Mouse (Mus musculus) layer of hippocampus, adult 18-20 months (tissue): Measurements from ENCODE around the gene Nfix. TPM values are rescaled to one million over a fixed set of nuclear protein-coding genes. Genes with fewer than 3 reads are reported as not detected.

ENCODE experiments used
- DNase-seq, 2 experiments: peaks; one replicate each; pipeline ENCODE4 v3.0.0; 2022; ENCODE audit warnings: low spot score in 2 of 2
- total RNA-seq, 2 experiments: library from RNA; stranded (reverse); gene quantifications; 2 replicates each; pipeline ENCODE4 v1.2.3; 2021

Nfix gene
- total RNA-seq, 2 experiments from 2014 or later: 379 to 429 TPM

DNA sequence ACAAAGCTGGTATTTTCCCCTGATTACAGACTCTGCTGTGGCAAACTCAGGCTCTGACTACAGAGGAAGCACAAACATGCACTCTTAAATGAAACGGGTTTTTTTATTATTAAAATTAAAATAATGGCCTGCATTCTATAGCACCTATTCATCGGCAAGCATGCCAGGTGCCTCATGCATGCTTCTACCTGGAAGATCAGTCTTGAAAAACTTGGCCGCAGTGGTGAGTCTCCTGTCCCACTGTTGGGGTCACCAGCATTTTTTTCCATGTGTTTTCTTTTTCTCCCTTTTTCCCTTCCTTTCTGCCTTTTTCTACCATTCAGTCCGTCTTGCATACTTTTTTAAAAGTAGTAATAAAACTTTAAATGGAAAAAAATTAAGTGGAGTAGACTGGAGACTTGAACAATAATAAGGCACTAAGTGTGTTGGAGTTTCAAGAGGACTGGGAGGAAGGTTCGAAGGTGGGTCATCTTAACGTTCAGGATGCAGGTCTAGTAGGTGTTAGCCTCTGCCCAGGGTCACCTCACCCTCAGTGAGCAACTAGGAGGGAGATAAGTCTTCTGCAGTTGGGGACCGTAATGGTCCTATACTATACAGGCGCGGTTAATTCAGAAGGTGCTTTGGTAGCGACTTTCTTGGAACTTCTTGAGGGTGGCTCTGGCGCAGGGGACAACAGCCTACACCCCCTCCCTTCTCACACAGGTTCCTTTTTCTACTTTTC, 16.8 kb downstream of the Nfix start:
- DNase-seq: no peak

DNA sequence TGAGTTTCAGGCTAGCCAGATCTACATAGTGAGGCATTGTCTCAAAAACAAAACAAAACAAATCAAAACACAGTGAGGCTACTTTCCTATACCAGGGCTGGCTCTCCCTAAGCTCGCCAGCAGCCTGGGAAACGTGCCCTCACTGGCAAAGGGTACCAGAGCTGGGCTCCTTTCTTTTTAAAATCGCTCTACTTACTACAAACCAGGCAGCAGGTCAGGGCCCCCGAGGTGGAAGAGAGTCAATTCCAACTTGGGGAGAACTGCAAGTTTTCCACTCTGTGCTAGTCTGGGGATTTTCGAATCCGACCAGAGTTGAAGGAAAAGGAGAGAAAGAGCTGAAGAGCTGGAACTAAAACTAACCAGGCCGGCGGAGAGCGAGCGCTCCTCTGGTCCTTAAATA, 17.5 kb downstream of the Nfix start:
- DNase-seq: no peak

GRCm38 (mm10) chr8:84781686-84782505, 18.2 kb downstream of the Nfix start:
- no peak for DNase-seq

DNA sequence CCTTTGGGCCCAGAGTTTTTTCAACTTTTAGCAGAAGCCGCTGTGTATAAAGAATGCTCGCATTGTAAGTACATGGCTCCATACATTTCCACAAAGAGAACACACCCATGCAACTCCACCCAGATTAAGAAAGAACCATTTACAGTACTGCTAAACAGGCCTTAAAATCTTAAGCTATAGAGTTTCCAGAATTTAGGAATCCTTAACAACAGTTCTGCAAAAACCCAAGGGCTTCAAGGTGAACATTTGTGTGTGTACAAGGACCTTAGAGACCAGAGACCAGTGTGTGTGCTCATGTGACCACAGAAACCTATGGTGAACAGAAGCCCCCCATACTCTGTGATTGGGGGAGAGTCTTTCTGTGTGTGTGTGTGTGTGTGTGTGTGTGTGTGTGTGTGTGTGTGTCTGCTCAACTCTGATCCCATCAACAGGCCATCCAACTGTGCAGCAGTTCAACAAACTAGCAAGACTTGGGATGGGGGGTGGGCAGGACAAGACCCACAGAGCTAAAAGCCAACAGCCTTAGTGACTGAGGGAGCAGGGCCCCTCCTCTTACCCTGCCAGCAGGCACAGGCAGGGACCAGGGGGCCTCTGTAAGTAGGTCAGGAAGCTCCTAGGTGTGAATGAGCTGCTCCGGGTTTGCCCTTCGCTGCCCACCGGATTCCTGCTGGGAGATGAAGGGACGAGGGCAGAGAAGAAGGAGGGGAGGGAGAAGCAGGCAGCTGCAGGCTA, 19.0 kb downstream of the Nfix start:
- DNase-seq: no peak

- no peak for DNase-seq
These were observed 20.0 kb downstream of the Nfix start for GRCm38 (mm10) chr8:84780225-84780555.

DNA sequence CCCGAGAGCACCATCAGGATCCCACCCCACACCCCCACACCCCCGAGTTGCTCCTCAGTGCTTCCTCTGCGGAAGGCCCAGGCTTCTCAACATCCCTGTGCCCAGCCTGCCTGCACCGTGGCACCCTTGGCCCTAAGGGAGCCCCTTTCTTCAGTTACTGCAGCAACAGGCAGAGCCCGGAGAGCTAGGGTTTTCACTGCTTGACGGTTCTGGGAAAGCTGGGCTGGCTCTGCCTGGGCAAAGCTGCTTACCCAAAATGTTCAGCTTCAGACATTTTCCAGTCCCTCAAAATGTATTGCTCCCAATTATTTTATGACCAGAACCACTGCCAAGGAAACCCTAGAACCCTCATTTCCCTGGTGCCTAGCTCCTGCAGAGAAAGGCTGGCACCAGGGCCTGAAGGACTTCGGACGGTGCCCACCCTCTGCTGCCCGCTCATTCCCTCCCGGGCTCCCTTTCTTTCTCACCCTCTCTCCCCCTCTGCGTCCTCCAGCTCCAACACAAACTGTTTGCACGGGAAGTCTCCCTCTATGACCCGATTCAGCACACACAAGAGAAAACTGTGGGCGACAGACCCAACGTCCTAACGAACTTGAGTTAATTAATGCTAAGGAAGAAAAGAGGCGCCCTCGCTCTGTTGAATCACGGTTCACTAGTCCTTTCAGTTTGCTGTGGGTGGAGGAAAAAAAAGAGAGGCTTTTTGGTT, 20.5 kb downstream of the Nfix start:
- no peak for DNase-seq

DNA sequence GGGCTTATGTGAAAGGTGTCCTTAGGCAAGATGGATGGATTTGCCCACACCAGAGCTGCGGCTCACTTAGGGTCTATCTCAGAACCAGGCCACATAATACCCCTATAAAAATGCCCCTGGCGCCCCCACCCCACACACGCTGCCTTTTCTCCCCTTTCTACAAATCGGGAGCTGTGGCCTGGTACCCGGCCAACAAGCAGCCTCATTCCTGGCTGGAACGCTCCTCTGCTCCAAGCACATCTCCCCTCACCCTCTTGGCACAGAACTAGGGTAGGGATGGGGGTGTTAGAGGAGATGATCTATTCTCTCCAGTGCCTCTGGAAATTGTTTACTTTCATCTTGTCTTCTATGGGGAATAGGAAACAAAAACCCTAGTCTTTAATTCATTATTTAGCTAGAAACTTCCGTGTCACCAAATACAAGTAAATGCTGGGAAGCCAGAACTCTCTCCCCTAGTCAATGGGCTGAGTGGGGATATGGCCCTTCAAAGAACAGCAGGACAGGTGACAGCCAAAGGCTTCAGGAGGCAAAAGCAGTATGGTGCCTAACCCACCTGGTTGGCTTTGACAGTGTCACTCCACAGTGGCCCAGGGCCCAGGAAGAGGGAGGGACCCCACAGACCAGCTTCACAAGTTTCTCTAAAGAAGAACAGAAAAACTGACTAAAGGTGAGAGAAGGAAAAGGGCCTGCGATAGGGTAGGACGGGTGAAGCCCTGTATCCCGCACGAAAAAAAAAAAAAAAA, 21.3 kb downstream of the Nfix start:
- DNase-seq: no peak

- no peak for DNase-seq
These were observed 22.1 kb downstream of the Nfix start for GRCm38 (mm10) chr8:84777899-84778637.

- no peak for DNase-seq
These were observed 23.6 kb downstream of the Nfix start for GRCm38 (mm10) chr8:84776569-84776968.

DNA sequence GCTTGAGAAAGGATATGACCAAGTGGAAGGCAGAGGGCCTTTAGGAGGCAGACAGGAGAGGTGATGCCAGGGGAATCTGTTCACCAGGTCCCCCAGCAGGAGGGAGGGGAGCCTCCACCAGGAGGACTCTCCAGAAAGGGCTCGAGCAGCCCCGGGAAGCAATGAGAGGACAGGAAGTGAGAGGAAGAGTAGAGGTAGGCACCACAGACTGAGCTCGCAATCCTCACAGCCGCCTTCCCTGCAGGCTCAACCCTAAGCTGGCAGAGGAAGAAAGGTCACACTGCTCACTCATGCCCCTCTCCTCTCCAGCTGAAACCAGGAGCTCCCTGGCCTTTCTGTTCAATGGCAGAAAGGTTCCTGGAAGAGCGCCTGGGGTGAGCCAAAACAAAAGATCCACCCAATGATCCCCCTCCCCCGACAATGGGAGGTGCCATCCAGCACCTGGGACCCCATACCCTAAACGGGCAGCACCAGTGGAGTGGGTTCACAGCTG, 24.5 kb downstream of the Nfix start:
- no peak for DNase-seq

DNA sequence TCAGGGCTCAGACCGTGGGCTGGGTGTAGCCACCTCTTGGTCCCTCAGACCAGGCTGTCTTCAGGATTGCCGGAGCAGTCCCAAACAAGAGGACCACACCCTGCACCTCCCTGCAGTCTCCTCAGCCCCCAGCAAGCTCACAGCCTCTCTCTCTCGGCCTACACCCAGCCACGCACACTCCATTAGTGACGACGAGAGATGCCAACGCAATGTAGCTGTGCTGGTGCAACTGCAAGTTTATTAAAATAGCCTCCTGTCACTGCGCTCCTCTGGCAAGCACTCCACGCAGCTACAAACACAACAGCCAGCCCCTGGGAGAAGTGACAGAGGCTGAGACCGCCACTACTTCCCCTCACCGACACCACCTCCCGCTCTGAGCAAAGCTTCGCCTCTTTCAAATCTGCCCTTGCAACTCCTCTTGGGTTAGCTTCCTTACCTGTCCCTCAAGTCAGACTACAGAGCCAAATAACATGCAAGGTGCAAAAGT, 25.0 kb downstream of the Nfix start:
- peak; percentile 79 to 83 for DNase-seq

- DNase-seq: no peak
These were observed 25.7 kb downstream of the Nfix start for GRCm38 (mm10) chr8:84774473-84774911.

DNA sequence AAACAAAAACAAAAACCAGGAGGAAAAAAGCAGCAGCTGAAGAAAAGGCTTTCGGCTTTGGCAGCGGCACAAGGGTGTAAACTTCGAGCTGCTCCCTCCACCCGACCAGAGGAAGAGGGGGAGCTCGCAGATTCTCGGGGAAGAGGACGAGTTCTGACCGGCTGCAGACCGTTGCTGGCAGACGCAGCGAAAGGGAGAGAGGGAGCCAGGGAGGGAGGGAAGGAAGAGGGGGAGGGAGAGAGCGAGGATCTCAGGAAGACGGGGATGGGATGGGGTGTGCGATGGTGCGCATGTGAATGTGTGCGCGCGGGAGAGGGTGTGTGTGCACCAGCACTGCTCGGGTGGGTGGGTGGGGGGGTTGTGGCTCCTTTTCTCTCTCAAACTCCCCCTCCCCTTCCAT, 26.3 kb downstream of the Nfix start:
- peak; percentile 84 to 88 for DNase-seq

GRCm38 (mm10) chr8:84773304-84773703, 26.8 kb downstream of the Nfix start:
- DNase-seq: no peak

GRCm38 (mm10) chr8:84772628-84773027, 27.5 kb downstream of the Nfix start:
- no peak for DNase-seq

DNA sequence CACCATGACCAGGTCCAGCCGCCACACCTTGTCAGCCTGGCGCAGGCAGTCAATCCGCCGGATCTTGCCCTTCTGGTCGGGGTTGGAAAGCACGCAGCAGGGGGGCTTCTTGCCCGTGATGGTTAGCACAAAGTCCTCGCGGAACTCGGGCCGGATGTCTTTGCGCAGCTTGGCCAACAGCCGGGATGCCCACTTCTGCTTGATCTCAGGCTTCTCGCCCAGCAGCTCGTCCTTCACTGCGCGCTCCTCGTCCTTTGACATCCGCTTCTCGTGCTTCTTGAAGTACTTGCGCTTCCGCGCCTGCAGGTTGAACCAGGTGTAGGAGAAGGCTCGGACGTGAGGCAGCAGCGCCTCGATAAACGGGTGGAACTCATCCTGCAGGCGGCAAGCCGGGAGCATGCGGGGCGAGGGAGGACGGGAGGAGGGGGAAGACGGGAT, 28.2 kb downstream of the Nfix start:
- DNase-seq: no peak

GRCm38 (mm10) chr8:84771000-84771687, 29.0 kb downstream of the Nfix start:
- DNase-seq: no peak

- no peak for DNase-seq
These were observed 29.8 kb downstream of the Nfix start for GRCm38 (mm10) chr8:84770100-84770953.
